Mouse (Mus musculus): ENCODE measurements around the gene Inppl1. TPM values are rescaled to one million over a fixed set of nuclear protein-coding genes. Genes with fewer than 3 reads are reported as not detected.

Inppl1 gene
- 24.6 and 45.8 TPM in 2 replicates for polyA plus RNA-seq (2014; fragmentation: Nextera tagmentation; extraction: Ambion mirVana)

DNA sequence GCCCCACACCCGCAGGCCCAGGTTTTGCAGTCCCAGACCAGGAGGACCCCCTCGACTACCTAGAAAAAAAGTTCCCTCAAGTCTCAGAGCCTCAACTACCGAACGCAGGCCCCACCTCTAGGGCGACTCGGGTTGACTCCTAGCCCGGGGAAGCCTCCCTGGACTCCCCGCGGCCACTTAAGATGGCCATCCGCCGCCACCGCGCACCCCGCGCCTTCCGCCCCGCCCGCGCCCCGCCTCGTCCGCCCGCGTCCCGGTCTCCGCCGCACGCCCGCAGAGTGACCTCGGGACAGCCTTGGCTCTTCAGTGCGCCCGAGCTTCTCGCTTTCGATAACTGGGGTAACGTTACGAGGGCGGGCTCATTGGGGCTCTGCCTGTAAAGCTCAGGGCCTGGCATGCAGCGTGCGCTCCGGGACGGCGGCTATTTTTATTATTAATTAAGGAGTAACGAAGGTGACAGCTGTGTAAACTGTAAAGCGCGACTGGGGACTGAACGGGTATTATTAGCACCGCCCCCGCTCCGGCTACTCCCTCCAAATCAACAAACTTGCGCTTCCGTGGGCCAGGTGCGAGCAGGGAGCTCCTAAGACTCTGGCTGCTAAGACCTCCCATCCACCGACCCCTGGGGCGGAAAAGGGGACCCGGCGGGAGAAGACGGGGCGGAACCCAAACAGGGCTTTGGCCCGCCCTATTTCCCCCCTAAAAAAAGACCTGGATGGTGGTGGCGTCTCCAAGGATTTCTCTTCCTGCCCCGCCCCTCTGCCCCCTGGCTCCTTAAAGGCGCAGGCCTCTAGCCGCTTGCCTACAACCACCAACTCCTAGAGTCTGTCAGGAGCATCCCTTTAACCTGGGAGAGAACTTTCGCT, at the start of gene Inppl1:
Gene Inppl1, minus strand, starts transcription at position 624 of the 866 bp plus-strand sequence.
- peak within 1 kb of the TSS; percentile 93 for H3K9ac ChIP-seq (ENCODE audit: low read depth, low read length)
- peak within 1 kb of the TSS; percentile 91 for H3K27ac ChIP-seq (ENCODE audit: low read depth, low read length)
- peaks cover 17% of the 10 kb centered on the region; the same call in 1 of the 2 replicates for H3K4me1 ChIP-seq (ENCODE audit: control insufficient read depth, insufficient read depth, low read length)
- H3K36me3 ChIP-seq (ENCODE audit: control insufficient read depth, insufficient read depth, low read length) = peaks cover 14% of the 10 kb centered on the region
- H3K4me3 ChIP-seq (ENCODE audit: low read length) = peak within 1 kb of the TSS; percentile 83
- H3K4me2 ChIP-seq (replicated peaks; ENCODE audit: low read depth, low read length) = peak within 1 kb of the TSS; percentile 64
- H3K27me3 ChIP-seq (ENCODE audit: control insufficient read depth, insufficient read depth, low read length) = no peaks in the 10 kb centered on the region
- no peaks in the 10 kb centered on the region for H3K9me3 ChIP-seq (ENCODE audit: control insufficient read depth, low read length)
- peak; percentile 90 for ATAC-seq (ENCODE audit: low FRiP score, low TSS enrichment)
- WGBS = under 1% methylated on average over 64 of the region's 64 CpGs

- H3K27ac ChIP-seq (ENCODE audit: low read depth, low read length) = no peak overlapping the region
- H3K4me2 ChIP-seq (replicated peaks; ENCODE audit: low read depth, low read length) = no peak overlapping the region
- no peaks in the 10 kb centered on the region for H3K36me3 ChIP-seq (ENCODE audit: control insufficient read depth, insufficient read depth, low read length)
- H3K9me3 ChIP-seq (ENCODE audit: control insufficient read depth, low read length) = no peaks in the 10 kb centered on the region
- 87% methylated on average over 6 of the region's 6 CpGs for WGBS
- no peaks in the 10 kb centered on the region for H3K27me3 ChIP-seq (ENCODE audit: control insufficient read depth, insufficient read depth, low read length)
- no peak overlapping the region for H3K4me3 ChIP-seq (ENCODE audit: low read length)
- ATAC-seq (ENCODE audit: low FRiP score, low TSS enrichment) = no peak
- H3K9ac ChIP-seq (ENCODE audit: low read depth, low read length) = no peak overlapping the region
- H3K4me1 ChIP-seq (ENCODE audit: control insufficient read depth, insufficient read depth, low read length) = 0 out of 2 replicates have a peak, but pooled peaks cover 4% of the 10 kb centered on the region
Measured at GRCm38 (mm10) chr7:101886274-101886673, 48.2 kb upstream of the Inppl1 start.

GRCm38 (mm10) chr7:101884160-101884559, 46.1 kb upstream of the Inppl1 start:
- WGBS = 99% methylated on average over 4 of the region's 4 CpGs
- no peak for ATAC-seq (ENCODE audit: low FRiP score, low TSS enrichment)

DNA sequence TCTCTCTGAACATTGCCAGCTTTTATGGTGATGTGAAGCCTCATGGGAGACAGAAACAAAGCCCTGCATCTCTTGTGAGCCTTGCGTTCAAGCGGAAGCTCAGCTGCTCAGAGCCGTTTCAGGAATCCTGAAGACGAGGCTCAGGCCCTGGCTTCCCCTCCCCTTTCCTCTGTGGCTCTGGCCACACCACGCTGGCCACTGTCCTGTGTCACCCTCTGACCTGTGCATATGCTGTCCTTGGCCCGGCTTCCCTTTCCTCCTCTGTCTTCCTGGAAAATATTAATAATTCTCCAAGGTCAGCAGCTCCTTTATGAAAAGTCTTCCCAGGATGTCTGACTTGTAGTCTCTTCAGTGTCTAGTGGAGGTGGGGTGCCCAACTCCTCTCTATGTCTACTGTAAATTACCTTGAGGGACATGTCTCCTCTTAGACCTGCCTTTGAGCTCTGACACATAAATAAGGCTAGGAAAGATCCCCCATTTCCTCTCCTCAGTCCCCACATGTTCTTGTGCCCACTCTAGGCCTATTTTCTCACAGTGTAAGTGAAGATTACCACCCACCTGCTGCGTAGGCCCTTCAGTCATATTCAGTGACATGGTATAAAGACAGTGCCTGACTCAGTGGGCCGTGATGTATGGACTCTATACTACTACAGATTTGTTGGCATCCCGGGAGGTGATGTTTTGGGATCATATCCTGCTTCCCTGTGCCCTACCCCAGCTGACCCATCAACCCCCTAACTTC, 44.6 kb upstream of the Inppl1 start:
- no peak overlapping the region for H3K4me2 ChIP-seq (replicated peaks; ENCODE audit: low read depth, low read length)
- 0 out of 2 replicates have a peak, but pooled peaks cover 4% of the 10 kb centered on the region for H3K4me1 ChIP-seq (ENCODE audit: control insufficient read depth, insufficient read depth, low read length)
- H3K27me3 ChIP-seq (ENCODE audit: control insufficient read depth, insufficient read depth, low read length) = no peaks in the 10 kb centered on the region
- H3K4me3 ChIP-seq (ENCODE audit: low read length) = no peak overlapping the region
- no peak for ATAC-seq (ENCODE audit: low FRiP score, low TSS enrichment)
- WGBS = 69% methylated on average over 9 of the region's 9 CpGs
- no peaks in the 10 kb centered on the region for H3K36me3 ChIP-seq (ENCODE audit: control insufficient read depth, insufficient read depth, low read length)
- H3K9me3 ChIP-seq (ENCODE audit: control insufficient read depth, low read length) = no peaks in the 10 kb centered on the region
- H3K27ac ChIP-seq (ENCODE audit: low read depth, low read length) = no peak overlapping the region; the same call in 1 of the 2 replicates
- no peak overlapping the region for H3K9ac ChIP-seq (ENCODE audit: low read depth, low read length)

More at GRCm38 (mm10) chr7:101884160-101884559, 46.1 kb upstream of the Inppl1 start:
- no peaks in the 10 kb centered on the region for H3K9me3 ChIP-seq (ENCODE audit: control insufficient read depth, low read length)
- no peak overlapping the region for H3K4me3 ChIP-seq (ENCODE audit: low read length)
- H3K9ac ChIP-seq (ENCODE audit: low read depth, low read length) = no peak overlapping the region
- H3K27ac ChIP-seq (ENCODE audit: low read depth, low read length) = no peak overlapping the region
- H3K4me2 ChIP-seq (replicated peaks; ENCODE audit: low read depth, low read length) = no peak overlapping the region
- 0 out of 2 replicates have a peak, but pooled peaks cover 4% of the 10 kb centered on the region for H3K4me1 ChIP-seq (ENCODE audit: control insufficient read depth, insufficient read depth, low read length)
- no peaks in the 10 kb centered on the region for H3K36me3 ChIP-seq (ENCODE audit: control insufficient read depth, insufficient read depth, low read length)
- no peaks in the 10 kb centered on the region for H3K27me3 ChIP-seq (ENCODE audit: control insufficient read depth, insufficient read depth, low read length)

DNA sequence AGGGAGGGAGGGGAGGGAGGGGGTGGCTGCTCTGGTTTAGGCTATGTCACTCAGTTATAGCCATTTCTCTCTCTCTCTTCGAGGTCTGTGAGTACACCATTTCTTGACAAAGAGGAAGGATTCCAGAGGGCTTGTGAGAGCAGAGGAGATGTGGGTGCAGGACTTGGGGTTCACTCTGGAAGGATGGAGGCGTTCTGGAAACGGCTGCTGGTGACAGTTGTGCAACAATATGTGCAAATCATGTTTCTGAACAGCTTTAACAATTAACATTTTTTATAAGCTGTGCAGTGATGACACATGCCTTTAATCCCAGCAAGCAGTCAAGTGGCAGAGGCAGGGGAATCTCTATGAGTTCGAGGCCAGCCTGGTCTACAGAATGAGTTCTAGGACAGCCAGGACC, 42.8 kb upstream of the Inppl1 start:
- 79% methylated on average over 4 of the region's 4 CpGs for WGBS
- H3K9ac ChIP-seq (ENCODE audit: low read depth, low read length) = no peak overlapping the region
- H3K4me2 ChIP-seq (replicated peaks; ENCODE audit: low read depth, low read length) = no peak overlapping the region
- H3K27ac ChIP-seq (ENCODE audit: low read depth, low read length) = no peak overlapping the region
- ATAC-seq (ENCODE audit: low FRiP score, low TSS enrichment) = no peak
- 0 out of 2 replicates have a peak, but pooled peaks cover 4% of the 10 kb centered on the region for H3K4me1 ChIP-seq (ENCODE audit: control insufficient read depth, insufficient read depth, low read length)
- no peaks in the 10 kb centered on the region for H3K27me3 ChIP-seq (ENCODE audit: control insufficient read depth, insufficient read depth, low read length)
- no peaks in the 10 kb centered on the region for H3K36me3 ChIP-seq (ENCODE audit: control insufficient read depth, insufficient read depth, low read length)
- H3K9me3 ChIP-seq (ENCODE audit: control insufficient read depth, low read length) = no peaks in the 10 kb centered on the region
- H3K4me3 ChIP-seq (ENCODE audit: low read length) = no peak overlapping the region

GRCm38 (mm10) chr7:101875978-101876377, 37.9 kb upstream of the Inppl1 start:
- 97% methylated on average over 1 of the region's 1 CpGs for WGBS
- H3K4me2 ChIP-seq (replicated peaks; ENCODE audit: low read depth, low read length) = no peak overlapping the region
- H3K27ac ChIP-seq (ENCODE audit: low read depth, low read length) = no peak overlapping the region

GRCm38 (mm10) chr7:101871296-101871695, 33.3 kb upstream of the Inppl1 start:
- Histone ChIP-seq H3K4me3 (ENCODE audit: low read length) (no peak overlapping the region), H3K9ac (ENCODE audit: low read depth, low read length) (no peak overlapping the region), H3K4me1 (ENCODE audit: control insufficient read depth, insufficient read depth, low read length) (peaks cover 5% of the 10 kb centered on the region; the same call in 1 of the 2 replicates), H3K36me3 (ENCODE audit: control insufficient read depth, insufficient read depth, low read length) (no peaks in the 10 kb centered on the region), H3K27me3 (ENCODE audit: control insufficient read depth, insufficient read depth, low read length) (no peaks in the 10 kb centered on the region), H3K27ac (ENCODE audit: low read depth, low read length) (peak overlapping the region; percentile 37; the same call in 1 of the 2 replicates), H3K9me3 (ENCODE audit: control insufficient read depth, low read length) (no peaks in the 10 kb centered on the region), H3K4me2 (replicated peaks; ENCODE audit: low read depth, low read length) (no peak overlapping the region)
- no peak for ATAC-seq (ENCODE audit: low FRiP score, low TSS enrichment)
- WGBS = 78% methylated on average over 3 of the region's 3 CpGs

More at GRCm38 (mm10) chr7:101875978-101876377, 37.9 kb upstream of the Inppl1 start:
- Histone ChIP-seq H3K9ac (ENCODE audit: low read depth, low read length) (no peak overlapping the region), H3K9me3 (ENCODE audit: control insufficient read depth, low read length) (no peaks in the 10 kb centered on the region), H3K27me3 (ENCODE audit: control insufficient read depth, insufficient read depth, low read length) (no peaks in the 10 kb centered on the region), H3K4me1 (ENCODE audit: control insufficient read depth, insufficient read depth, low read length) (no peaks in the 10 kb centered on the region), H3K4me3 (ENCODE audit: low read length) (no peak overlapping the region), H3K36me3 (ENCODE audit: control insufficient read depth, insufficient read depth, low read length) (no peaks in the 10 kb centered on the region)
- ATAC-seq (ENCODE audit: low FRiP score, low TSS enrichment) = no peak

DNA sequence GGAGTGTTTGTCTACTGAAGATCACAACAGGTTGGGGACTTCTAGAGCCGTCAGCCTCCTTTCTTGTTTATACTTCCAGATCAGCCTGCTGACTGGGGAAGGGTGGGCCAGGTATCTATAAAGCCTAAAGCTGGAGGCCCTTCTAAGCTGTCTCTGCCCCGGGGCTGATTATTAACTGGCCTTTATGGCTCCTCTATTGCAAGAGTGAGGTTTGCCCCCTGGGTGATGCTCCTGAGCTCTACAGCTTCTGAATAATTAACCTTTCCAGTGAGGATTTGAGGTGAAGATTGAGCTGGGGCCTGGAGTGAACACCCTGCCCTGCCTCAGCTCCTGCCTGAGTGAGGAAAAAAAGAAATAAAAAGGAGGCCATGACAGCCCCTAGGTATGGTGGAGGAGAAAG, 32.6 kb upstream of the Inppl1 start, which contains the start of gene Folr1:
Gene Folr1, minus strand, starts transcription at position 160 of the 400 bp plus-strand sequence.
- H3K9ac ChIP-seq (ENCODE audit: low read depth, low read length) = peak within 1 kb of the TSS; percentile 18; the same call in 1 of the 2 replicates
- 0 out of 2 replicates have a peak, but pooled peaks have one; percentile 34 for ATAC-seq (ENCODE audit: low FRiP score, low TSS enrichment)

More for the DNA sequence above, 32.6 kb upstream of the Inppl1 start, which contains the start of gene Folr1:
- peak within 1 kb of the TSS; percentile 12; the same call in 1 of the 2 replicates for H3K4me3 ChIP-seq (ENCODE audit: low read length)
- H3K27me3 ChIP-seq (ENCODE audit: control insufficient read depth, insufficient read depth, low read length) = no peaks in the 10 kb centered on the region
- H3K4me2 ChIP-seq (replicated peaks; ENCODE audit: low read depth, low read length) = peak within 1 kb of the TSS; percentile 15; the same call in 1 of the 2 replicates
- WGBS = 29% methylated on average over 2 of the region's 2 CpGs
- H3K36me3 ChIP-seq (ENCODE audit: control insufficient read depth, insufficient read depth, low read length) = no peaks in the 10 kb centered on the region
- no peaks in the 10 kb centered on the region for H3K9me3 ChIP-seq (ENCODE audit: control insufficient read depth, low read length)
- peak within 1 kb of the TSS; percentile 37; the same call in 1 of the 2 replicates for H3K27ac ChIP-seq (ENCODE audit: low read depth, low read length)
- H3K4me1 ChIP-seq (ENCODE audit: control insufficient read depth, insufficient read depth, low read length) = peaks cover 5% of the 10 kb centered on the region; the same call in 1 of the 2 replicates
